Mouse (Mus musculus): ENCODE measurements around the gene Pecam1. TPM values are rescaled to one million over a fixed set of nuclear protein-coding genes. Genes with fewer than 3 reads are reported as not detected.
"Not testable (repeated sequence)": the region's sequence is repeated elsewhere in the genome, so short reads cannot be mapped to it uniquely, and the experiment has no call there.

The Pecam1 gene
- polyA plus RNA-seq, 1 experiment from 2014 or later = 22.3 TPM

GRCm38 (mm10) chr11:106666470-106667107 lies 83.8 kb downstream of the Pecam1 start:
- H3K4me3 ChIP-seq = no peak overlapping the region
- H3K4me2 ChIP-seq (replicated peaks) = no peak overlapping the region
- peaks cover 8% of the 10 kb centered on the region for H3K4me1 ChIP-seq
- no peak overlapping the region for H3K9ac ChIP-seq
- no peak overlapping the region for H3K27ac ChIP-seq
- no peaks in the 10 kb centered on the region for H3K9me3 ChIP-seq (replicated peaks)
- no peaks in the 10 kb centered on the region for H3K27me3 ChIP-seq
- no peaks in the 10 kb centered on the region for H3K36me3 ChIP-seq
- no peak for ATAC-seq (ENCODE audit: low FRiP score)
- 82% methylated on average over 14 of the region's 14 CpGs for WGBS

DNA sequence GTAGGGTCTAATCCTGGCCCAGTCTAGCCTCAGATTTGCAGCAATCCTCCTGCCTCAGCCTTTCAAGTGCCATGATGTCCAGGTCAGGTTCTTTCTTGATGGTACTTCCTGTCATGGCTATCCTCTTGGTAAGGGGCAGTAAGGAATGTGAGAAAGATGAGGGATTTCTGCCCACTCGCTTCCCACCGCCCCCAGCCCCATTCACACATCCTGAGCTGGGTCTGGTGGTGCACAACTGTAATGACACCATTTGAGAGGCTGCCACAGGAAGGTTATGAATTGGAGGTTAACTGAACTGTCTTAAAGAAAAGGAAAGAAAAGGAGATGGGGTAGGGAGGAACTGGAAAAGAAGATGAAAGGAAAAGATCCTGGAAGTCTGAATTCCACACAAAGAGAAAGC lies 84.6 kb downstream of the Pecam1 start:
- WGBS = 89% methylated on average over 2 of the region's 2 CpGs
- no peaks in the 10 kb centered on the region for H3K27me3 ChIP-seq
- H3K27ac ChIP-seq = no peak overlapping the region
- H3K9me3 ChIP-seq (replicated peaks) = no peaks in the 10 kb centered on the region
- no peak overlapping the region for H3K4me2 ChIP-seq (replicated peaks)
- H3K36me3 ChIP-seq = no peaks in the 10 kb centered on the region
- H3K9ac ChIP-seq = no peak overlapping the region
- peaks cover 10% of the 10 kb centered on the region for H3K4me1 ChIP-seq
- no peak for ATAC-seq (ENCODE audit: low FRiP score)
- no peak overlapping the region for H3K4me3 ChIP-seq

GRCm38 (mm10) chr11:106665328-106665727 lies 85.1 kb downstream of the Pecam1 start:
- 96% methylated on average over 4 of the region's 4 CpGs for WGBS
- Histone ChIP-seq H3K4me1 (peaks cover 14% of the 10 kb centered on the region), H3K4me2 (replicated peaks) (no peak overlapping the region)

DNA sequence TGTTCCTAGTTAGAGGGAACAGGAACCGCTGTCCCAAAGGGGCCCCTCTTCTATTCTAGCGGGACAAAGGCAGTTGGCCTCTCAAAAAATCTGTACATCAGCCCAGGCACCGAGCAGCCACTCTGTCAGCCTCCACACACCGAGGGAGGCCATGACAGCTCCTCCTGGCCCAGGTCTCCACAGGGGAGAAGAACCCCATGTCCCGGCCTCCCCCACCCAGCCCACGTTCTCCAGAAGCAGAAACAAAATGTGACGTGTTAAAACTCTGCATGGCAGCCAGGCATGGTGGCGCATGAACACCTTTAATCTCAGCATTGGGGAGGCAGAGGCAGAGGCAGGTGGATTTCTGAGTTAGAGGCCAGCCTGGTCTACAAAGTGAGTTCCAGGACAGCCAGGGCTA lies 85.7 kb downstream of the Pecam1 start:
- H3K9me3 ChIP-seq (replicated peaks) = no peaks in the 10 kb centered on the region

More at GRCm38 (mm10) chr11:106665328-106665727, 85.1 kb downstream of the Pecam1 start:
- H3K4me3 ChIP-seq = no peak overlapping the region
- no peaks in the 10 kb centered on the region for H3K9me3 ChIP-seq (replicated peaks)
- no peaks in the 10 kb centered on the region for H3K27me3 ChIP-seq
- no peak overlapping the region for H3K9ac ChIP-seq
- no peak overlapping the region for H3K27ac ChIP-seq
- no peaks in the 10 kb centered on the region for H3K36me3 ChIP-seq
- ATAC-seq (ENCODE audit: low FRiP score) = no peak

DNA sequence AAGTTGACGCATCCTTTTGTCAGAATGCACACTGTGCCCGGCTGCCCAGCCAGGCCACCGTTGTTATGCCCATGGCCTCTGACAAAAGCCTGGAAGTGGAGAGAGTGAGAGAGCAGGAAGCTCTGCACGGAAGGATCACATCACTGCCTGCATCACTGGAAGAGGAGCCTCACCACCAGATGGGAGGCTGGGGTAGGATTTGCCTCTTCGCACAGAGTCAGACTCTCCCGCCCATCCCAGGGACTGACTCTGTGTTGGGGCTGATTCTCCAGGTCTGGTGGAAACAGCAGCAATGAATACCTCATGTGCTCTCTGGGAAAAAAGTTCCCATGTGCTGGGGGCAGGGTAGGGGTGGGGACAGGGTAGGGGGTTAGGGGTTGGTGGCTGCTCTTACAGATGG lies 86.6 kb downstream of the Pecam1 start:
- Histone ChIP-seq H3K27me3 (no peaks in the 10 kb centered on the region), H3K36me3 (no peaks in the 10 kb centered on the region), H3K27ac (no peak overlapping the region), H3K4me1 (peaks cover 21% of the 10 kb centered on the region), H3K4me2 (replicated peaks) (no peak overlapping the region), H3K4me3 (no peak overlapping the region), H3K9me3 (replicated peaks) (no peaks in the 10 kb centered on the region), H3K9ac (no peak overlapping the region)
- ATAC-seq (ENCODE audit: low FRiP score) = no peak
- WGBS = 59% methylated on average over 6 of the region's 6 CpGs

More for the DNA sequence above, 85.7 kb downstream of the Pecam1 start:
- Histone ChIP-seq H3K36me3 (no peaks in the 10 kb centered on the region), H3K4me2 (replicated peaks) (no peak overlapping the region), H3K27me3 (no peaks in the 10 kb centered on the region), H3K4me3 (no peak overlapping the region), H3K27ac (no peak overlapping the region), H3K4me1 (peaks cover 16% of the 10 kb centered on the region), H3K9ac (no peak overlapping the region)
- WGBS = 63% methylated on average over 8 of the region's 8 CpGs
- no peak for ATAC-seq (ENCODE audit: low FRiP score)

- no peak overlapping the region for H3K9ac ChIP-seq
Observed at GRCm38 (mm10) chr11:106662634-106663407, 87.6 kb downstream of the Pecam1 start.

DNA sequence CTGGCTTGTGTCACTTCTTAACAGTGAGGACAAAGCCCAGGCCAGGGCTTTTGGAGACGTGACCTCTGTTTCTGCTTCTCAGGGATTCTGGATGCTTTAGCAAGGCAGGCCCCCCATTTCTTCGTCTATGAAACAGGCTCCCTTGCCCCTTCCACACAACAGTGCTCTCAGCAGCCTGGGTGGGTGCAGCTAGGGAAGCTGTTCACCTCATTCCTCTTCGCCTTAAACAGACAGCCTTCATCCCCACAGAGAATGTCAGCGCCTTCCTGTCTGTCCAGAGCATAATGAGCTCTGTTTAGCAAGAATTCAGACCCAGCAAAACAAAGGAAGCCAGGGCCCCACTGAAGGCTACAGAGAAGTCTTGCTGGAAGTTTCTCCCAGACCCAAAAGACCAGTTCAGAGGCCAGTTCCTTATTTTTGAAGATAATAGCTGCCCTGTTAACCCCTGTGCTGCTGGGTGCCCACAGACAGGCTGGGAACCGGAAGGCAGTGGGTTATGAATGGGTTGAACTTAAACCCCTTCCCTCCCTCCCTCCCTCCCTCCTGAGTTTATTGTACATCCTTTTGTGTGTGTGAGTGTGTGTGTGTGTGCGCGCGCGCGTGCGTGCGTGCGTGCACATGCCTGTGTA lies 89.9 kb downstream of the Pecam1 start:
- ATAC-seq (ENCODE audit: low FRiP score) = no peak
- no peaks in the 10 kb centered on the region for H3K9me3 ChIP-seq (replicated peaks)
- H3K4me2 ChIP-seq (replicated peaks) = no peak overlapping the region
- no peaks in the 10 kb centered on the region for H3K27me3 ChIP-seq
- no peaks in the 10 kb centered on the region for H3K36me3 ChIP-seq
- H3K9ac ChIP-seq = no peak overlapping the region
- WGBS = 45% methylated on average over 13 of the region's 13 CpGs
- peak overlapping the region; percentile 36 for H3K27ac ChIP-seq
- no peak overlapping the region for H3K4me3 ChIP-seq
- H3K4me1 ChIP-seq = peaks cover 35% of the 10 kb centered on the region

More at GRCm38 (mm10) chr11:106662634-106663407, 87.6 kb downstream of the Pecam1 start:
- 88% methylated on average over 10 of the region's 11 CpGs for whole genome bisulfite sequencing
- no peaks in the 10 kb centered on the region for H3K36me3 ChIP-seq
- H3K4me2 ChIP-seq (replicated peaks) = no peak overlapping the region
- no peak overlapping the region for H3K27ac ChIP-seq
- H3K9me3 ChIP-seq (replicated peaks) = no peaks in the 10 kb centered on the region
- H3K4me3 ChIP-seq = no peak overlapping the region
- ATAC-seq (ENCODE audit: low FRiP score) = no peak
- H3K4me1 ChIP-seq = peaks cover 31% of the 10 kb centered on the region
- no peaks in the 10 kb centered on the region for H3K27me3 ChIP-seq

GRCm38 (mm10) chr11:106659598-106660295 lies 90.7 kb downstream of the Pecam1 start:
- peak overlapping the region; percentile 70; the same call in 1 of the 2 replicates for H3K27ac ChIP-seq
- H3K9me3 ChIP-seq (replicated peaks) = no peaks in the 10 kb centered on the region
- ATAC-seq (ENCODE audit: low FRiP score) = no peak
- WGBS = 46% methylated on average over 15 of the region's 15 CpGs
- peaks cover 35% of the 10 kb centered on the region for H3K4me1 ChIP-seq
- no peak overlapping the region for H3K9ac ChIP-seq
- H3K27me3 ChIP-seq = no peaks in the 10 kb centered on the region
- H3K36me3 ChIP-seq = no peaks in the 10 kb centered on the region
- H3K4me3 ChIP-seq = no peak overlapping the region
- no peak overlapping the region for H3K4me2 ChIP-seq (replicated peaks)

- peaks cover 35% of the 10 kb centered on the region for H3K4me1 ChIP-seq
- WGBS = 29% methylated on average over 14 of the region's 14 CpGs
- H3K9me3 ChIP-seq (replicated peaks) = no peaks in the 10 kb centered on the region
- H3K27me3 ChIP-seq = no peaks in the 10 kb centered on the region
- no peak overlapping the region for H3K4me3 ChIP-seq
- no peaks in the 10 kb centered on the region for H3K36me3 ChIP-seq
- no peak overlapping the region for H3K4me2 ChIP-seq (replicated peaks)
- no peak overlapping the region; the same call in 1 of the 2 replicates for H3K9ac ChIP-seq
- H3K27ac ChIP-seq = peak overlapping the region; percentile 77
- peak; percentile 69 for ATAC-seq (ENCODE audit: low FRiP score)
Observed at GRCm38 (mm10) chr11:106658051-106658880, 92.2 kb downstream of the Pecam1 start.

DNA sequence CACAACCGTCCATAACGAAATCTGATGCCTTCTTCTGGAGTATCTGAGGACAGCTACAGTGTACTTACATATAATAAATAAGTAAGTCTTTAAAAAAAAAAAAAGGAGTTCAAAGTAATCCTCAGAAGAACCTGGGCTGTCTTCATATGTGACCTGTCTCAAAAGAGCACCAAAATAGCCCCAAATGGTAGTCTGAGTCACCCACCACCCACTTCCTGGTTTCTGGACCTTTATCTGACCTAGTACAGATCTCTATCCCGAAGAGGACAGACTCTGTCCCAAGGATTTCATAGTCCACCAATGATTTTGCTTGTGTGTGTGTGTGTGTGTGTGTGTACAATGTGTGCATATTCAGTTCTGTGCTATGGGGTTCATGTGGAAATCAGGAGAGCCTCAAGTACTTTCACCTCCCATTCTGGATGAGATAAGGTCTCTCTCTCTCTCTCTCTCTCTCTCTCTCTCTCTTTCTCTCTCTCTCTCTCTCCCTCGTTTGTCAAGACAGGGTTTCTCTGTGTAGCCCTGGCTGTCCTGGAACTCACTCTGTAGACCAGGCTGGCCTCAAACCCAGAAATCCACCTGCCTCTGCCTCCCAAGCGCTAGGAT lies 93.4 kb downstream of the Pecam1 start:
- H3K9ac ChIP-seq; H3K4me2 ChIP-seq (replicated peaks); H3K36me3 ChIP-seq; H3K9me3 ChIP-seq (replicated peaks); H3K4me3 ChIP-seq; ATAC-seq (ENCODE audit: low FRiP score); H3K27ac ChIP-seq; H3K27me3 ChIP-seq: not testable (repeated sequence)
- H3K4me1 ChIP-seq = peaks cover 35% of the 10 kb centered on the region
- WGBS = 88% methylated on average over 5 of the region's 5 CpGs

DNA sequence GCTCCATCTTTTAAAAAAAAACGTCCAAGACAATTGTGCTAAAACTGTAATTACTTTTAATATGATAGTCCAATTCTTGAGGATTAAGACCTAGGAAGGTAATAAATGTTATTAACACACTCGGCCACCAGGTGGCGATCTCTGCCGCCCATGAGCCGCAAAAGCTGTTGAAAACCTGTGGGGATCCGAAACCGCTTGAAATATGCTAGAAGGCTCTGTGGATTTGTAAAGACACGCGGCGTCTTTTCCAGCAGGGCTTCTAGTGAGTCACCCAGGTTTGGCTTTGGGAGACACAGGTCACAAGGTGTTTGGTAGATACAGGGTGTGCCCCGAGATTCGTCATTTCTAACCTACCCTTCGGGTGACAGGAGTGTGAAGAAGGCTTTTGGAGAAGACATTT lies 102.1 kb downstream of the Pecam1 start:
- Histone ChIP-seq H3K9ac (no peak overlapping the region), H3K4me2 (replicated peaks) (no peak overlapping the region), H3K27ac (no peak overlapping the region), H3K36me3 (no peaks in the 10 kb centered on the region), H3K9me3 (replicated peaks) (no peaks in the 10 kb centered on the region), H3K4me3 (no peak overlapping the region), H3K4me1 (no peaks in the 10 kb centered on the region), H3K27me3 (0 out of 2 replicates have a peak, but pooled peaks cover 4% of the 10 kb centered on the region)
- ATAC-seq (ENCODE audit: low FRiP score) = no peak
- WGBS = 27% methylated on average over 13 of the region's 13 CpGs
